9 mouse cellular contexts compared by ENCODE assay signal in genomic region chr13:21993957-21994738, GRCm38 (mm10). TPM values are rescaled to one million over a fixed set of nuclear protein-coding genes. Genes with fewer than 3 reads are reported as not detected.
DNase-seq lines count a peak whose midpoint lies in the region; ATAC-seq and TF ChIP-seq lines count a peak whose summit lies in the region.
"Had no signal": no experiment of that assay in that cellular context is flagged by ENCODE, and none has a peak within 500 bp of the region (broad histone marks: within the 10 kb centered on the region; RNA-seq: fewer than 3 reads in every experiment).

No protein-coding gene starts in this region.

- peak; percentile 25 for DNase-seq in kidney, adult 2 months
- DNase-seq in kidney, adult 9 months: no peak
- peak; percentile 27 for DNase-seq in CD4-positive helper T cell, adult 2 months (ENCODE audit: low read depth, low spot score)
- peak; percentile 15 for DNase-seq in brain, adult 2 months (ENCODE audit: low read depth, low spot score)
- peak; percentile 79 for DNase-seq in intestine, embryonic 14.5 days (ENCODE audit: low spot score)
- peak; percentile 20 to 47 for DNase-seq in natural killer cell, adult 2 months (ENCODE audit: low spot score in 2 of 2)
- no peak for DNase-seq in layer of hippocampus, adult 18-20 months (ENCODE audit: low spot score in 2 of 2)
- DNase-seq in ovary, adult 18-20 months (ENCODE audit: low spot score): no peak

- H3K4me1 ChIP-seq in kidney, adult 2 months (ENCODE audit: control insufficient read depth, insufficient read depth, low read length): no peaks in the 10 kb centered on the region
- H3K4me1 ChIP-seq in intestine, embryonic 14.5 days (replicated peaks; ENCODE audit: control insufficient read depth, insufficient read depth, low read length): no peaks in the 10 kb centered on the region

- no peak for ATAC-seq in intestine, embryonic 14.5 days (replicated peaks; ENCODE audit: low FRiP score, low TSS enrichment, low read depth)

- no peak overlapping the region for H3K27ac ChIP-seq in kidney, adult 2 months (ENCODE audit: insufficient read depth, low read depth, low read length)
- H3K27ac ChIP-seq in intestine, embryonic 14.5 days (ENCODE audit: low read depth): no peak overlapping the region

- TF ChIP-seq CTCF in kidney, adult 2 months (conservative IDR thresholded peaks at IDR 0.05; ENCODE audit: insufficient read depth, insufficient read length, low read depth, low read length): no peak

- no peak for TF ChIP-seq POLR2A in kidney, adult 2 months (IDR thresholded peaks at IDR 0.05; ENCODE audit: low read depth, low read length)

- peaks cover 10% of the 10 kb centered on the region for H3K27me3 ChIP-seq in kidney, adult 2 months (replicated peaks; ENCODE audit: control insufficient read depth, insufficient read depth, low read length)
- H3K27me3 ChIP-seq in intestine, embryonic 14.5 days (replicated peaks; ENCODE audit: control insufficient read depth, insufficient read depth, low read length): peaks cover 57% of the 10 kb centered on the region

- no peaks in the 10 kb centered on the region for H3K36me3 ChIP-seq in kidney, adult 2 months (ENCODE audit: control insufficient read depth, insufficient read depth, low read length)
- no peaks in the 10 kb centered on the region for H3K36me3 ChIP-seq in intestine, embryonic 14.5 days (ENCODE audit: control insufficient read depth, insufficient read depth, low read length)

- peak overlapping the region; percentile 43 for H3K4me2 ChIP-seq in intestine, embryonic 14.5 days (ENCODE audit: low read length)

- no peak overlapping the region for H3K4me3 ChIP-seq in kidney, adult 2 months (ENCODE audit: insufficient read depth, low read depth, low read length)
- H3K4me3 ChIP-seq in intestine, embryonic 14.5 days (ENCODE audit: low read depth, low read length): peak overlapping the region; percentile 32

- WGBS in kidney, adult 2 months: 13% methylated on average over 22 of the region's 22 CpGs
- 2% methylated on average over 22 of the region's 22 CpGs for WGBS in intestine, embryonic 14.5 days

- peaks cover 4% of the 10 kb centered on the region; the same call in 1 of the 2 replicates for H3K9me3 ChIP-seq in intestine, embryonic 14.5 days (ENCODE audit: control insufficient read depth, low read length)

- H3K9ac ChIP-seq in intestine, embryonic 14.5 days (ENCODE audit: low read length): no peak overlapping the region

RNA-seq across cellular contexts. Expression of gene Pom121l2, which starts 13.2 kb away (rescaled TPM):
- 0.04 and 0.06 TPM in 2 replicates for polyA plus RNA-seq in kidney, adult 2 months (2012; rRNA removed)
- not detected in 2 replicates for polyA plus RNA-seq in intestine, embryonic 14.5 days (2014; fragmentation: Nextera tagmentation; extraction: Ambion mirVana)
- under 1 TPM in 1 of 2 experiments, not detected in 1; 0.12 TPM for total RNA-seq in layer of hippocampus, adult 18-20 months (2021)

RNA-seq across cellular contexts. Expression of gene Prss16, which starts 15.4 kb away (rescaled TPM):
- polyA plus RNA-seq in kidney, adult 2 months (2012; rRNA removed): 0.22 TPM in 1 of 2 replicates, not detected in the other
- polyA plus RNA-seq in intestine, embryonic 14.5 days (2014; fragmentation: Nextera tagmentation; extraction: Ambion mirVana): 0.46 and 1.1 TPM in 2 replicates
- 1 to 10 TPM in 1 of 2 experiments, under 1 TPM in 1; 0.58 to 1.3 TPM for total RNA-seq in layer of hippocampus, adult 18-20 months (2021)
- total RNA-seq: layer of hippocampus, postnatal 10 days had no signal

RNA-seq across cellular contexts. Expression of gene Hist1h2ah, which starts 41.2 kb away (rescaled TPM):
- polyA plus RNA-seq in kidney, adult 2 months (2012; rRNA removed): 0.95 and 3.4 TPM in 2 replicates
- polyA plus RNA-seq in intestine, embryonic 14.5 days (2014; fragmentation: Nextera tagmentation; extraction: Ambion mirVana): 11.8 and 19.7 TPM in 2 replicates
- 10 to 100 TPM in 1 of 2 experiments, 1 to 10 TPM in 1; 4.9 to 45.9 TPM for total RNA-seq in layer of hippocampus, adult 18-20 months (2021)

RNA-seq across cellular contexts. Expression of gene Hist1h2bk, which starts 41.5 kb away (rescaled TPM):
- polyA plus RNA-seq in kidney, adult 2 months (2012; rRNA removed): 4.2 and 6.0 TPM in 2 replicates
- 5.2 and 7.5 TPM in 2 replicates for polyA plus RNA-seq in intestine, embryonic 14.5 days (2014; fragmentation: Nextera tagmentation; extraction: Ambion mirVana)
- 10 to 100 TPM; 11.4 to 16.1 TPM for total RNA-seq in layer of hippocampus, adult 18-20 months (2021)

RNA-seq across cellular contexts. Expression of gene Hist1h4i, which starts 47.0 kb away (rescaled TPM):
- 10.5 and 12.5 TPM in 2 replicates for polyA plus RNA-seq in kidney, adult 2 months (2012; rRNA removed)
- polyA plus RNA-seq in intestine, embryonic 14.5 days (2014; fragmentation: Nextera tagmentation; extraction: Ambion mirVana): 18.9 and 19.6 TPM in 2 replicates
- total RNA-seq in layer of hippocampus, adult 18-20 months (2021): 10 to 100 TPM; 65.4 to 84.2 TPM

Comparison
In these comparisons a context has a peak if more than half of its experiments do, and no peak if none do; other contexts are left out.
1. DNase-seq: peak in kidney, adult 2 months (single experiment), CD4-positive helper T cell, adult 2 months (single experiment), brain, adult 2 months (single experiment), intestine, embryonic 14.5 days (single experiment) and natural killer cell, adult 2 months (2 of 2); none in kidney, adult 9 months (single experiment), layer of hippocampus, adult 18-20 months (0 of 2) and ovary, adult 18-20 months (single experiment).